Mouse (Mus musculus) MN1 (cell line): ENCODE results near the gene Tmem91.
A peak's percentile ranks its signal among the peaks of the same experiment; 100 is the strongest.

Experiments
- DNase-seq: peaks from one replicate; pipeline ENCODE4 v3.0.0-alpha.2; 2016; ENCODE audit warnings: low spot score

Tmem91 gene

DNA sequence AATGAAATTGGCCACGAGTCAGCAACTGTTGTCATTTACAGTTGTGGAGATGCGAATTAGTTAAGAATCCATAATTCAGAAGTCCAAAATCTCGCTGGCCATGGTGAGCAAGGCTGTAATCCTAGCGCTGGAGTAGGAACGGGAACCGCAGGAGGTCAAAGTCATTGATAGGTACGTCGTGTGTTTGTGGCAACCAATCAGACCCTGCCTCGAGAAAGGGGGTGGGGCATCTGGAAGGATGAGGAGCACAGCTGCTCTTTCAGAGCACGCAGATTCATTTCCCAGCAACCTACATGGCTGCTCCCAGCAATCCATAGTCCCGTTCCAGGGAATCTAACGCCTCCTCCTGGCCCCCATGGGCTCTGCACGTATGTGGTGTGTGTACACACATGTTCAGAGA is 24.9 kb upstream of the Tmem91 start:
- DNase-seq: no peak

DNA sequence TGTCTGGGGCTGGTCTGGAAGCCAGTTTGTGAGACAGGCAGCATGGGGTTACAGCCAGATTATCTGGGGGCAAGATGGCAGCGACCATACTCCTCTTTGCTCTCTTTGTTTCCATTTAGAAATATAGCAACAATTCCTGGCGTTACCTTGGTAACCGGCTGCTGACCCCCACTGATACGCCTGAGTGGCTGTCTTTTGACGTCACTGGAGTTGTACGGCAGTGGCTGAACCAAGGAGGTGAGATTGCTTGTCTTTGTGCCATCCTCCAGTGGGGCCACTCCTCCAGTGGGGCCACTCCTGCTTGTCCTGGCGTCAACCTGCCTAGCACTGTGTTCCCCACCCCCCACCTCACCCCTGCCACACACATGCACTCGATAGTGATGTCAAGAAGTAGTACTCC is 19.1 kb upstream of the Tmem91 start:
- no peak for DNase-seq

DNA sequence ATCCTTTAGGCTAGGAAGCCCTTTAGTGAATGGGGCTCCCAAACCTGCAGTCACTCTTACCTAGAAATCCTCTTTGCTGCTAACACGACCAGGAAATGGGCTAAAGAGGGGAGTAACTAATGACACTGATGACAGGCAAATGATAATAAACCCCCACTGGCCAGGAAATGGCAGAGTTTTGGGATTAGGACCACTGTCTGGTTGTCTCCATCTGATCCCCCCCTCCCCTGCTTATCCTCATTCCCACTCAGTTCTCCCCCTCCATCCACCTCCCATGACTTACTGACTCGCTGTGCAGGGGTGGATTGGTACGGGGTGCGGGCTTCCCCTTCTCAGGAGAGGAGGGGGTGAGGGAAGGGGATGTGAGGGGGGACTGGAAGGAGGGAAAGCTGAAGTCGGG is 15.1 kb upstream of the Tmem91 start:
- DNase-seq: no peak

DNA sequence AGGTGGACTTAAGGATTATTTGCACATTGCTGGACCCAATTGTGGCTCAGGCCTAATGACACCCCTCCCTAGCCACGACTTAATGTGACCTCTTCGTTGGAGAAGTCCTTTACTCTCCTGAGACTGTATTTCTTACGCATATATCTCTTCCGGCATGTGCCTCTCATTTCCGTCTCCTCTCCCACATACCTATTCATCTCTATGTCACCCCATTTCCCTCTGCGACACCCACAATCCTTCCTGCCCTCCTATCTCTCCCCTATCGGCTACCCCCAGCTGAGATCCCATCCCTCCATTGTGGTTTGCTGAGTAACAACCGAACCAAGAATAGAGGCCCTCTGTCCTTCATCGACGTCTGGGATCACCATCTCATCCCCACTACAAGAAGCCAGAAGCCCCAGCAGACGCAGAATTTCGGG is 14.6 kb upstream of the Tmem91 start:
- DNase-seq: no peak

DNA sequence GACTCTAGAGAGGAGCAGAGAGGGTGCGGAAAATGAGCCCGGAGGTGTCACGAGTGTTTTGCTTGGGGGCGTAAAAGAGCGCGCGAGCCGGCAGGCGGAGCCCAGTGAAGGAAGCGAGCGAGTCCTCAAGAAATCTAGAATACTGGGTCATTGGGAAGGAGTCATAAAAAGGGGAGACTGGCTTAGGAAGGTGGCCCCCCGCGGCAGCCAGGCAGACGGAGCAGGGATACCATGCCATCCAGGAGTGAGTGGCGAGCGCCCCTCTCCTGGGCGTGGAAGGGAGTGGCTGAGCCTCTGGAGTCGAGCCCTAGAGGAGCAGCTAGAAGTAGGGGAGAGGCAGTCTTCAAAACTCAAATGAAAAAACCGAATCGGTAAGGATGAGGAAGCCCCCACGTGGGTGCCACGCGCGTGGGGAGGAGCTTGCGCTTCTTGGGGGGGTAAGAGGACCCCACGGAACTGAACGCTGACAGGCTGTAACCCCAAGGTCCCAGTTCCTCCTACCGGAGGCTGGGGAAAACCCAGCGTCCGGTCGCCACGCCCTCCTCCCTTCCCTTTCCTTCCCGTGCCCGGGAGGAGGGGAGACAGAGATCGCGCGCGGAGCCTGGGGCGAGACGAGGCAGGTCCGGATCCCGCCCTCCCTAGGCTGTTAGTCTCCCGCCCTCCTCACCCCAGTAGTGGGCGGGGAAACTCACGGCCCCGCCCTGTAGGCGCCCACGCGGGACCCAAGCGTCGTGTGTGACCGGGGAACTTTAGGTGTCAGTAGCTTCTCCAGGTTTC is 14.0 kb upstream of the Tmem91 start:
- DNase-seq: peak; percentile 81

DNA sequence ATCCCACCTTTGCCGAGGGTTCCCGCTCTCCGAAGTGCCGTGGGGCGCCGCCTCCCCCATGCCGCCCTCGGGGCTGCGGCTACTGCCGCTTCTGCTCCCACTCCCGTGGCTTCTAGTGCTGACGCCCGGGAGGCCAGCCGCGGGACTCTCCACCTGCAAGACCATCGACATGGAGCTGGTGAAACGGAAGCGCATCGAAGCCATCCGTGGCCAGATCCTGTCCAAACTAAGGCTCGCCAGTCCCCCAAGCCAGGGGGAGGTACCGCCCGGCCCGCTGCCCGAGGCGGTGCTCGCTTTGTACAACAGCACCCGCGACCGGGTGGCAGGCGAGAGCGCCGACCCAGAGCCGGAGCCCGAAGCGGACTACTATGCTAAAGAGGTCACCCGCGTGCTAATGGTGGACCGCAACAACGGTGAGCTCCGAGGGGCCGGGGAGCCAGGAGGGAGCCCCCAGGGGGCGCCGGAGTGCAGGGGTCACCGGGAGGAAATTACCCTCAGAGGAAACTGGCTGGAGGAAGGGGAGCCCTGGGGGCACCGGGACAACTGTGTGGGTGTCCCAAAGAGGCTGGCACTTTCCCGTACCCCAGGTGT is 12.9 kb upstream of the Tmem91 start:
- DNase-seq: peak; percentile 55

DNA sequence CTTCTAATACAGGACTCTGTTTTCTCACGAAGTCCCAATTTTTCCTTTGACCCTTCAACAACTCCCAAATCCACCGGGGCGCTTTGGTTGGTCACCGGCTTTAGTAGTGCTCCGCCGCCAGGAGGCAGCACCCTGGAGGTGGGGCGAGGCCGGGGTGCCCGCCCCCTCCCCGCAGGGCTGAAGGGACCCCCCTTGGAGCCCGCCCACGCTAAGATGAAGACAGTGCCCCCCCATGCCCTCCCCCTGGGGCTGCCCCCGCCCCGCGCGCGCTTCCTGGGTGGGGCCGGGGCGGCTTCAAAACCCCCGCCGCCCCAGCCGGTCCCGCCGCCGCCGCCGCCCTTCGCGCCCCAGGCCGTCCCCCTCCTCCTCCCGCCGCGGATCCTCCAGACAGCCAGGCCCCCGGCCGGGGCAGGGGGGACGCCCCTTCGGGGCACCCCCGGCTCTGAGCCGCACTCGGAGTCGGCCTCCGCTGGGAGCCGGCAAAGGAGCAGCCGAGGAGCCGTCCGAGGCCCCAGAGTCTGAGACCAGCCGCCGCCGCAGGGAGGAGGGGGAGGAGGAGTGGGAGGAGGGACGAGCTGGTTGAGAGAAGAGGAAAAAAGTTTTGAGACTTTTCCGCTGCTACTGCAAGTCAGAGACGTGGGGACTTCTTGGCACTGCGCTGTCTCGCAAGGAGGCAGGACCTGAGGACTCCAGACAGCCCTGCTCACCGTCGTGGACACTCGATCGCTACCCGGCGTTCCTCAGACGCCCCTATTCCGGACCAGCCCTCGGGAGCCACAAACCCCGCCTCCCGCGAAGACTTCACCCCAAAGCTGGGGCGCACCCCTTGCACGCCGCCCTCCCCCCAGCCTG is 11.9 kb upstream of the Tmem91 start, which contains the start of gene Tgfb1:
Tgfb1 (plus strand) TSS at position 323 of the 852 bp plus-strand sequence.
- DNase-seq: peak; percentile 61

DNA sequence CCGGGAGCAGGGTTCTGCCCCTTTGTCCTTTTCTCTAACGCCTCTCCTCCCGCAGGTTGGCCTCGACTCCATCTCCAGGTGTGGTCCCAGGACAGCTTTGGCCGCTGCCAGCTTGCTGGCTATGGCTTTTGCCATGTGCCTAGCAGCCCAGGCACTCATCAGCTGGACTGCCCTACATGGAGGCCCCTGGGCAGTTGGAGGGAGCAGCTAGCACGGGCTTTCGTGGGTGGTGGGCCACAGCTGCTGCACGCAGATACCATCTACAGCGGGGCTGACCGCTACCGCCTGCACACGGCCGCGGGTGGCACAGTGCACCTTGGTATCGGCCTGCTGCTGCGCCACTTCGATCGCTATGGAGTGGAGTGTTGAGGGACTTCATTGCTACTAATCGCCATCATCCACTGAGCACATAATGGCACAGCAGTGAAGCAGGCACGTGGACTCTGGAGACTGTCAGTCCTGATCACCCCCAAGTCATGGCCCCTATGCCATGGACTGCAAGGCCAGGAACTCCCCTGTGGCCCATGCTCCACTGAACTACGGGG is 11.0 kb upstream of the Tmem91 start:
- no peak for DNase-seq

DNA sequence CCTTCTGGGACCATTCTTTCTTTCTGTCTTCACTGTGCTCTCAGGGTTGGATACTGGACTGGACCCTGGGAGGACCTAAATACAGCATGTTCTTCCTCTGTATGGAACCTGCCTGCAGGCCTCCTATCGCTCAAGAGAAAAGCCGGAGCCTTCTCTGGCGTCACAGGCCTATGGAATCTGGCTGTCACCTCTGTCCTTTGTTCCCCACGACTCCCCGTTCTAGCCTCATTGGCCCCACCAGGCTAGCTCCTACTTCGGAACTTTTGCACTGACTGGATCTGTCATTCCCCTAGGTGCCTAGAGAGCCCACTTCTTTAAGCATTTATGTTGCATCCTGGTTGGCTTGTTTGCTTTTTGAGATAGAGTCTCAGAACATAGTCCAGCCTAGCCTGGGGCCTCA is 9.7 kb upstream of the Tmem91 start:
- no peak for DNase-seq

DNA sequence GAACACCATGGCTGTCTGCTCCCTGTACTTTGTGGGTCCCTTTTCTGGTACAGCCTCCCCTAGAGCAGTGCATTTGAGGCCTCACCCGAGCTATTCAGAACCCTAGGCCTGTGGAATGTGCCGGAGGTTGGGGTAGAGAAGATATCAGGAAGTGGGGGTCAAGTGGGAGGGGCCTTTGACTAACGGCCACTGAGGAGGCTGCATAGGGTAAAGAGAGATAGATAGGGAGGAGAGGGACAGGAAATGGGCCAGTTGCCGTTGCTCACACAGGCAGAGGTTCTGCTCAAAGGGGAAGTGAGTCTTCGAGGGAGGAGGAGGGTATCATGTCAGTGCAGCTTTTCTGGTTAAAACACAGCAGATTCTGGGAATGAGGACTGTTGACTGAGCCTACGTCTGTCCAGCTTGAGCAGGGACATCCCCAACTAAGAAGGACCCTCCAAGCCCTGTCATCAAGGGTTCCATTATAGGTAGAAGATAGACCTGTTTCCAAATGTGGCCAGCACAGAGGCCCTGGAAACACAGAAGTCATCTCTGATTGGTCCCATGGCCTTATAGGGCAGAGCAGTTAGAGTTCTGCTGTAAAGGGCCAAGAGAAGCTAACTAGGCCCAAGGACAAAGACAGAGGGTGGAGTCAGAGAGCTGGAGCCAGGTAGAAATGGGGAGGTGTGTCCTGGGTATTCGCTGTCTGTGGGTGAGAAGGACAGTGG is 8.7 kb upstream of the Tmem91 start:
- DNase-seq: no peak

DNA sequence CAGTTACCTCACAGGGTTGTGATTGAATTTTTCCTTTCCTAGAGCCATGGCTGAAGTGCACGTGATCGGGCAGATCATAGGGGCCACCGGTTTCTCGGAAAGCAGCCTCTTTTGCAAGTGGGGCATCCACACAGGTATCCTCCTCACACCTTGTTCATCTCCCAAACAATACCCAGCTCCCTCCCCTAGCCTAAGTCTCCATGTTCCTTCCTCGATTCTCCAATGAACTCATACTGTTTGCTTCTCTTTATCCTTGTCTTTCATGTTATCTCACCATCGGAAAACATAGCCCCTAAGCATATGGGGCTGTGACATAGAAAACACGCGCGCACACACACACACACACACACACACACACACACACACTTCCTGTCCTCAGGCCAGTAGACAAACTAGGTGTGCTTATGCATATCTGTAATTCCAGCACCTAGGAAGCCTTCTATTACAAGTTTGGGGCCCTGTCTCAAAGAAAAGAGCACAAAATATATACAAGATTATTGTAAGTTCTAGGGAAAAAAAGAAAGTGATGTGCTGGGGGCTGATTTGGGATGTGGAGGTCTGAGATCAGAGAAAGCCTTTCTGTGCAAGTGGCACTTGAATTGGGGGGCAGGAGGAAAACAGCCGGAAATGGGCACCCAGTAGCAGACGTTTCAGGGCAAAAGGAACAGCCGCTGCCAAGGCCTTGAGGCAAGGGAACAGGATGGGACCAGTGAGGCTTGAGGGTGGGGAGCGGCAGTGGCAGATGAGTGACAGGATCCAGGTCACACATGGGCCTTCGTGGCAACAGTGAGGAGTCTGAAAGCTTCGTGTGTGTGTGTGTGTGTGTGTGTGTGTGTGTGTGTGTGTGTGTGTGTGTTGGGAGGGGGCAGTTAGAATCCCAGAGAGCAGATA is 6.6 kb upstream of the Tmem91 start:
- no peak for DNase-seq

DNA sequence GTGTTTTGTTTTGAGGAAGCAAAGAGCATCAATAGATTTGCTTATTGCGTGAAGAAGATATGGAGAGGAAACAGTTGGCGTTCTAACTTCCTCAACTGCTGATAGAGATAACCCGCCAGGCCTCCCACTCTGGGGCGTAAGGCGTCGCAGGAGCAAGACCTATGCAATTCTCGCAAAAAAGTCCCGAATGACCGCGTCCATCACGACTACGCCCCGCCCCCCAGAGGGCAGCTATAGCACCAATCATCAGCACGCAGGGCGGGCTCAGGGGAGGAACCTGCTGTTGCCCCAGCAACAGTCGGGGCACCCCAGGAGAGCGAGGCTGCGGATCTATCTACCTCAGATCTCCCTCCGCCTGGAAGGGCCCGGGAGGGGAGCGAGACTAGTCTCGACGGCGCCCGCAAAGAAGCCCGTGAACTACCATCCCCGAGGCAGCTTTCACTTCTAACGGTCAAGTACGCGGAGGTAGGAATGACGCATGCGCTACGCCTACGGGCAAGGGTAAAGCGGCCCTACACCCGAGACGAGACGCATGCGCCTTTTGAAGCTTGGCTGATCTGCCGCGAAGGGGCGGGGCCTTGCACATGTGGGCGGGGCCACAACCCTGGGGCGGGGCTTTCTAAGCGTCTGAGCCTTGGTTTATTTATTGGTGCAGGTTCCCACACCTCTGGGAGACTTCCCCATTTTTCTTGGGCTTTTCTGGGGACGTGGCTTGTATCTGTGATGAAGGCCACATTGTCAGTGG is 5.7 kb upstream of the Tmem91 start, which contains the start of gene B9d2:
B9d2 (plus strand) TSS at position 267 of the 745 bp plus-strand sequence.
- DNase-seq: peak; percentile 95

DNA sequence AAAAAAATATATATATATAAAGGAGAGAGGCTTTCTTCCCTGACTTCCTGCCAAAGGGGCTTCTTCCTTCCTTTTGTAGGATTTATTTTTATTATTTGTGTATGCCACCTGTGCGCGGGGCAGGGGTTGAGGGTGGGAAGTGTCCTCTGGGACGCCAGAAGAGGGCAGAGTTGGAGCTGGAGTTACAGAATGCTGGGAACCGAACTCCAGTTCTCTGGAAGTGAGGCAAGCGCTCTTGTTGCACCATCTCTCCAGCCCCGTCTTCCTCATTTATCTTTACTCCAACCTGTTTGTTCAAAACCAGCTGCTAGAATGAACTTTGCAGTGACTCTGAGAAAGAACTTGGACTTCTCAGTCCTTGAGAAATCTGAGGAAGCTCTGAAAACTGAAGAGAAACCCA is 5.0 kb upstream of the Tmem91 start:
- DNase-seq: peak; percentile 15

DNA sequence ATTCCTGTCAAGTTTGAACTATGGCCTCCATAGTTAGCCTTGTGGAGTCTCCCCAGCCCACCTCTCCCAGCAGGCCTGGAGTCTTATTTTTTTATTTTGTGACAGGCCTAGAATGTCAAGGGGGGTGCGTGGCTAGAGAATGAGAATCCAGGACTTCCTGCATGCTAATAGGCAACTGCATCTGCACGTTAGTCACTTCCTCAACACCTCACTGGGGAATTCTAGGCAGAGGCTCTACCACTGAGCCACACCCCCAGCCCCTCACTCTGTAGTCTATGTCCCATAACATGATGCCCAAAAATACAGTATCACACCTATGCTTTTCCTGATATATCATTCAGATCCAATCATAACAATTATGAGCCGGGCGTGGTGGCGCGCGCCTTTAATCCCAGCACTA is 2.0 kb upstream of the Tmem91 start:
- no peak for DNase-seq

DNA sequence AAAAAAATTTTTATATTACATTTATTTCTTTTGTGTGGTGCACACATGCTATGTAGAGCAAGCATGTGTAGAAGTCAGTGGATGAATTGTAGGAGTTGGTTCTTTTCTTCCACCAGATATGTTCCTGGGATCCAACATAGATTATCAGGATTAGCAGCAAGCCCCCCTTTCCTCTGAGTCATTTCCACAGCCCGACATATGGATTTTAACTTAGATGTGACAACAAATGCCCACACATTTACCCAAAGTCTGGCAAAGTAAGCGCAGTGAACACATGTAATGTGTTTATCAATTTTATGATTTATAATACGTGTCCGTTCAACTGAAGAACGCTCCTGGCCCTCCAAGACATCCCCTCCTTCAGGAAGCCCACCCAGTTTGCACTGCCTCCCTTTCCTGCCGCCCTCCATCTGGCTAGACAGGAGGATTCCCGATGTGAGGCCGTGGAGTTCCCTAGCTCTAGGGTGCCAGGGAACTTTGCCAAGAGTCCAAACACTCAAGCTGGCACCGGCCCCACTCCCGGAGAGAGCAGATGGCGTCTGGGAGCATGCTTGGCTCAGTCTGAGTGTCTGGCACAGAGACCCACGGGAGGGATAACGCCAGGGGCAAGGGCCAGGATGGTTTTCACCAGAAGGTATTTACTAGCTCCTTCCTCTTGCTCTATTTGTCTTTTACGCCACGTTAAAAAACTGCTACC is 1.3 kb upstream of the Tmem91 start:
- peak; percentile 93 for DNase-seq

DNA sequence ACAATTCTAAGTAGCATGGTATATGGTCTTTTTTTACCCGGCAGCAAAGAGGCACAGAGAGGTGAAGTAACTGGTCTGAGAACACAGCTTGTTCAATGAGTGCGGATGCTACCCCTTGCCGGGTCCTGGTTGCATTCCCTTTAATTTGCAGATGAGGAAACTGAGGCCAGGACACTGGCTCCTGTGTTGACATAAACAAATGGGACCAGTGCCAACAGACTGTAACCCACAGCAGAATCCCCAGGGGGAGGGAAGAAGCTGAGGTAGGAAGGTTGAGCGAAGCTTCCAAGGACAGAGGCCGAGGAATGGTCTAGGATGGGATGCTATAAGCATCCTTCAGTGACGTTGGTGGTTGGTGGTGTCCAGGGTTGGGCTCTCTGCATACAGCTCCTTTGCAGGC is 439 bp upstream of the Tmem91 start:
- no peak for DNase-seq

DNA sequence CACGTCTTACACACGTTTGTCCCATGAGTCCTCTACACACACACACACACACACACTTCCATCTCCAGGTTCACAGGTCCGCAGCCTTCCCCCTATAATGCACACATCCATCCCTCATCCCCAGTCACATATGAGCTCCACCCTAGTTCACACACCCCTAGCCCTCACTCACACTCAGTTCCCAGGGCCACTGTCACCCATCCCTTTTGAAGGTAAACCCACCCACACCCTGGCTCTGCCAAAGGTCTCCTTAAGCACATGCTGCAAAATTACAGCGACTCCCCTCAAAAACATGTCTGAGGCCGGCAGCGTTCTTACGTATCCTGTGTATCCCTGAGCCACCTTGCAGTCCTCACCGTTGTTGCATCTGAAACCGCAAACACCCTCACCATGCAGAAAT is 669 bp downstream of the Tmem91 start:
- no peak for DNase-seq

DNA sequence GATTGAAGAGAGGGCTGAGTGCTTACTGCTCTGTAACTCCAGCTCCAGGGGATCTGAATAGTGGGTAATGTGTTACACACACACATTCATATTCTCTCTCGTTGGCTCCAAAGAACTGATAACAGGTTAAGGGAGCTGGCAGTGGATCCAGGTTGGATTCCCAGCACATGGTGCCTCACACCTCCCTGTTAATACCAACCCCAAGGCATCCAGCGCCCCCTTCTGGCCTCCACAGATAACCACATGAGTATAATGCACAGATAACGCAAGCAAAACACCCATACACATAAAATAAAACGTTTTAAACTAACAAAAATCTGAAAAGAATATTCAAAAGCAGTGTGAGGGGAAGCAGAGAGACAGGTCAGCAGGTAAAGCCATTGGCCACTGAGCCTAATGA is 2.5 kb downstream of the Tmem91 start:
- DNase-seq: no peak

DNA sequence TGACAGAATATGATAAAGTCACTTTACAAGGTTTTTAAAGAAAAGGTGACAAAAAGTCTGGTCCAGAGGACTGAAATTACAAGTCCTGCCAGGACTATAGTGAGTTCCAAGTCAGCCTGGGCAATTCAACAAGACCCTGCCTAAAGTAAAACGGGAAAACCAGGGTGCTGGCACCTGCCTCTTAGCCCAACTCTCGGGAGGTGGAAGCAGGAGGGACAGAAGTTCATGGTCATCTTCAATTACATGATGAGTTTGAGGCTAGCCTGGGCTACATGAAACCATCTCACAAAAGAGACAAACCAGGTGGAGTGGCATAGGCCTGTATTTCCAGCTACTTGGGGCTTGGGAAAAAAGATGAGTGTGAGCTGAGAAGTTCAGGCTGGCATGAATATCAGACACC is 3.3 kb downstream of the Tmem91 start:
- DNase-seq: no peak

DNA sequence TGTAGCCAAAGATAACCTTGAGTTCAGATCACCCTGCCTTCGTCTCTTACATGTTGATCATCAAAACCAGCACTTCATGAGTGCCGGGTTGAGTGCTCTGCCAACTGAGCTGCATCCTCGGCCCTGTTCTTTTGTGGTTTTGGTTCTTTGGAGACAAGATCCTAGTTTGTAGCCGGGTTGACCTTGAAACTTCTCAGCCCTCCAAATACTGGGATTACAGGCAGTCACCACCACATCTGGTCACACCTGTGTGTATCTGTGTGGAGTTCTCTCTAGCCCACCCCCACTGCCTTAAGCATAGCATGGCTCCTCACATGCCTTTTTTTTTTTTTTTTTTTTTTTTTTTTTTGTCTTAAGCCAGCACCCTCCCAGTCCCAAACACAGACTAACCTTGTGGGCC is 4.9 kb downstream of the Tmem91 start:
- DNase-seq: no peak
